Mouse (Mus musculus): ENCODE measurements at regions not wholly inside any gene's neighbourhood (a gene's known extent, or its start where the extent isn't known, plus 50 kb on each side); places are given as distances from the start of the nearest gene placed in this dataset.

GRCm38 (mm10) chr19:27683426-27683825 lies 253.8 kb upstream of the Pum3 start:
- H3K4me1 ChIP-seq (ENCODE audit: control insufficient read depth in 1 of 2, insufficient read depth in 2 of 2, low read length in 2 of 2): no peaks in the 10 kb centered on the region
- TF ChIP-seq ZNF384 (IDR thresholded peaks at IDR 0.05; ENCODE audit: low read depth, low read length): peak; percentile 91
- TF ChIP-seq GATA1 (IDR thresholded peaks at IDR 0.05; ENCODE audit: low read depth, low read length): no peak
- no peak for TF ChIP-seq USF1 (IDR thresholded peaks at IDR 0.05; ENCODE audit: low read depth, low read length)
- TF ChIP-seq CTCF (IDR thresholded peaks at IDR 0.05 in 2 of 3, conservative IDR thresholded peaks at IDR 0.05 in 1 of 3; ENCODE audit: control insufficient read depth in 1 of 3, insufficient read depth in 1 of 3, low read depth in 2 of 3, low read length in 3 of 3, poor library complexity in 1 of 3, severe bottlenecking in 1 of 3): peak; percentile 39 to 52 (median 52)
- peak; percentile 52 for TF ChIP-seq SMC3 (IDR thresholded peaks at IDR 0.05; ENCODE audit: low read depth, low read length)
- TF ChIP-seq MEF2A (IDR thresholded peaks at IDR 0.05; ENCODE audit: extremely low read depth, insufficient replicate concordance, low read depth, low read length, poor library complexity, severe bottlenecking): no peak
- TF ChIP-seq TBP (IDR thresholded peaks at IDR 0.05; ENCODE audit: low read depth, low read length): no peak
- TF ChIP-seq RAD21 (IDR thresholded peaks at IDR 0.05; ENCODE audit: low read depth, low read length): peak; percentile 60
- peak; percentile 25; the same call in 1 of the 2 replicates for TF ChIP-seq ZC3H11A (IDR thresholded peaks at IDR 0.05; ENCODE audit: low read depth, low read length)
- TF ChIP-seq GABPA (IDR thresholded peaks at IDR 0.05; ENCODE audit: low read depth, low read length): no peak
- TF ChIP-seq BHLHE40 (IDR thresholded peaks at IDR 0.05; ENCODE audit: borderline replicate concordance, low read depth, low read length): no peak
- no peak overlapping the region for H3K4me3 ChIP-seq (ENCODE audit: control insufficient read depth in 1 of 2, insufficient read depth in 1 of 2, low read depth in 2 of 2, low read length in 2 of 2)
- no peaks in the 10 kb centered on the region for H3K36me3 ChIP-seq (ENCODE audit: control insufficient read depth in 1 of 2, insufficient read depth in 2 of 2, low read length in 2 of 2)
- no peaks in the 10 kb centered on the region for H3K9me3 ChIP-seq (replicated peaks; ENCODE audit: insufficient read depth, low read length)
- H3K9ac ChIP-seq (ENCODE audit: control insufficient read depth, low read depth, low read length, poor library complexity, severe bottlenecking): no peak overlapping the region
- H3K27me3 ChIP-seq (ENCODE audit: control insufficient read depth in 1 of 2, insufficient read depth in 2 of 2, low read length in 2 of 2): no peaks in the 10 kb centered on the region
- DNase-seq (ENCODE audit: low read depth, low spot score): peak; percentile 47
- no peaks in the 10 kb centered on the region for H3K79me2 ChIP-seq (ENCODE audit: control insufficient read depth, insufficient read depth, low read length, poor library complexity)
- no peak overlapping the region for H3K27ac ChIP-seq (ENCODE audit: control insufficient read depth, low read depth, low read length)

DNA sequence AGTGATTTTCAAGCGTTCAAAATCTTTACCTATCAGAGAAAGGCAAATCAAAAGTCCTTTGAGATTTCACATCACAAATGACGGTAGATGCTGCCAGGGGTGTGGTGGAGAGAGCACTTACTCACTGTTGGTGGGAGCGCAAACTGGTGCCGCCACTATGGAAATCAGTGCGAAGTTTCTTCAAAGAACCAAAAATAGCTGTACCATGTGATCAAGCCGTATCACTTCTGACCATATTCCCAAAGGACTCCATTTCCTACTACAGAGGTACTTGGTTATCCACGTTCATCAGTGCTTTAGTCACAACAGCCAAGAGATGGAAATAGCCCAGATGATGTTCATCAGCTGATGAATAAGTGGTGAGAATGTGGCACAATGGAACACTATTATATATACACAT lies 249.8 kb upstream of the Pum3 start:
- no peaks in the 10 kb centered on the region for H3K9me3 ChIP-seq (replicated peaks; ENCODE audit: insufficient read depth, low read length)
- H3K4me3 ChIP-seq (ENCODE audit: control insufficient read depth in 1 of 2, insufficient read depth in 1 of 2, low read depth in 2 of 2, low read length in 2 of 2): no peak overlapping the region
- H3K27me3 ChIP-seq (ENCODE audit: control insufficient read depth in 1 of 2, insufficient read depth in 2 of 2, low read length in 2 of 2): no peaks in the 10 kb centered on the region
- H3K27ac ChIP-seq (ENCODE audit: control insufficient read depth, low read depth, low read length): no peak overlapping the region
- H3K4me1 ChIP-seq (ENCODE audit: control insufficient read depth in 1 of 2, insufficient read depth in 2 of 2, low read length in 2 of 2): no peaks in the 10 kb centered on the region
- H3K9ac ChIP-seq (ENCODE audit: control insufficient read depth, low read depth, low read length, poor library complexity, severe bottlenecking): no peak overlapping the region
- DNase-seq (ENCODE audit: low read depth, low spot score): no peak
- TF ChIP-seq CTCF (IDR thresholded peaks at IDR 0.05 in 2 of 3, conservative IDR thresholded peaks at IDR 0.05 in 1 of 3; ENCODE audit: control insufficient read depth in 1 of 3, insufficient read depth in 1 of 3, low read depth in 2 of 3, low read length in 3 of 3, poor library complexity in 1 of 3, severe bottlenecking in 1 of 3) (no peak), POLR2A (IDR thresholded peaks at IDR 0.05; ENCODE audit: control insufficient read depth in 1 of 2, insufficient read depth in 1 of 2, low read depth in 1 of 2, low read length in 2 of 2, poor library complexity in 1 of 2) (no peak), HCFC1 (IDR thresholded peaks at IDR 0.05; ENCODE audit: low read depth, low read length) (no peak), POLR2AphosphoS5 (IDR thresholded peaks at IDR 0.05; ENCODE audit: borderline replicate concordance, low read depth, low read length) (no peak), MAFK (IDR thresholded peaks at IDR 0.05; ENCODE audit: borderline replicate concordance, low read depth, low read length) (no peak), MAZ (IDR thresholded peaks at IDR 0.05; ENCODE audit: low read depth, low read length) (no peak), BHLHE40 (IDR thresholded peaks at IDR 0.05; ENCODE audit: borderline replicate concordance, low read depth, low read length) (no peak), USF1 (IDR thresholded peaks at IDR 0.05; ENCODE audit: low read depth, low read length) (no peak), TAL1 (IDR thresholded peaks at IDR 0.05; ENCODE audit: low read length) (no peak), ZMIZ1 (IDR thresholded peaks at IDR 0.05; ENCODE audit: low read depth, low read length) (no peak), NRF1 (IDR thresholded peaks at IDR 0.05; ENCODE audit: insufficient read depth, low read depth, low read length, poor library complexity, severe bottlenecking) (no peak), MEF2A (IDR thresholded peaks at IDR 0.05; ENCODE audit: extremely low read depth, insufficient replicate concordance, low read depth, low read length, poor library complexity, severe bottlenecking) (no peak), USF2 (IDR thresholded peaks at IDR 0.05; ENCODE audit: borderline replicate concordance in 1 of 2, insufficient read depth in 1 of 2, low read depth in 1 of 2, low read length in 2 of 2) (no peak), UBTF (IDR thresholded peaks at IDR 0.05; ENCODE audit: borderline replicate concordance, insufficient read depth, low read depth, low read length) (no peak), RCOR1 (IDR thresholded peaks at IDR 0.05; ENCODE audit: low read depth, low read length) (no peak), NELFE (IDR thresholded peaks at IDR 0.05; ENCODE audit: low read depth, low read length) (no peak), ZNF384 (IDR thresholded peaks at IDR 0.05; ENCODE audit: low read depth, low read length) (no peak), TCF12 (IDR thresholded peaks at IDR 0.05; ENCODE audit: low read depth, low read length) (no peak), JUND (IDR thresholded peaks at IDR 0.05; ENCODE audit: low read depth, low read length) (no peak)
- no peaks in the 10 kb centered on the region for H3K36me3 ChIP-seq (ENCODE audit: control insufficient read depth in 1 of 2, insufficient read depth in 2 of 2, low read length in 2 of 2)
- no peaks in the 10 kb centered on the region for H3K79me2 ChIP-seq (ENCODE audit: control insufficient read depth, insufficient read depth, low read length, poor library complexity)

Data from MEL (cell line).